Mouse (Mus musculus) retina, postnatal 7 days (tissue): ENCODE results near the gene Camta1.

Source experiments
- DNase-seq: peaks from one replicate; pipeline ENCODE4 v3.0.0-alpha.2; 2012; ENCODE audit warnings: low read depth, low spot score

Camta1 gene

GRCm38 (mm10) chr4:151001397-151001796 is 860.3 kb downstream of the Camta1 start:
- DNase-seq: no peak

GRCm38 (mm10) chr4:150998626-150999025 is 863.0 kb downstream of the Camta1 start:
- DNase-seq: no peak

GRCm38 (mm10) chr4:150996797-150997196 is 864.9 kb downstream of the Camta1 start, which contains the start of gene Uts2:
TSS of gene Uts2 (plus strand) at chr4:150997097.
- DNase-seq: no peak

- DNase-seq: no peak
Measured at GRCm38 (mm10) chr4:150990148-150990547, 871.5 kb downstream of the Camta1 start.

GRCm38 (mm10) chr4:150980153-150980552 is 881.5 kb downstream of the Camta1 start:
- no peak for DNase-seq

- no peak for DNase-seq
Measured at GRCm38 (mm10) chr4:150979455-150979854, 882.2 kb downstream of the Camta1 start.

GRCm38 (mm10) chr4:150978156-150978910 is 883.3 kb downstream of the Camta1 start:
- DNase-seq: no peak

GRCm38 (mm10) chr4:150975145-150975544 is 886.5 kb downstream of the Camta1 start:
- no peak for DNase-seq

GRCm38 (mm10) chr4:150973264-150973663 is 888.4 kb downstream of the Camta1 start:
- no peak for DNase-seq

- DNase-seq: no peak
Measured at GRCm38 (mm10) chr4:150968956-150969355, 892.7 kb downstream of the Camta1 start.

GRCm38 (mm10) chr4:150966556-150966955 is 895.1 kb downstream of the Camta1 start:
- DNase-seq: peak; percentile 51

- DNase-seq: no peak
Measured at GRCm38 (mm10) chr4:150965555-150965951, 896.1 kb downstream of the Camta1 start.

GRCm38 (mm10) chr4:150964635-150965554 is 896.8 kb downstream of the Camta1 start:
- DNase-seq: peak; percentile 70

- no peak for DNase-seq
Measured at GRCm38 (mm10) chr4:150963711-150964110, 898.0 kb downstream of the Camta1 start.

- DNase-seq: no peak
Measured at GRCm38 (mm10) chr4:150962231-150962630, 899.4 kb downstream of the Camta1 start.

- DNase-seq: no peak
Measured at GRCm38 (mm10) chr4:150958536-150958935, 903.1 kb downstream of the Camta1 start.

GRCm38 (mm10) chr4:150957106-150957458 is 904.6 kb downstream of the Camta1 start:
- DNase-seq: no peak

- peak; percentile 53 for DNase-seq
Measured at GRCm38 (mm10) chr4:150956369-150957105, 905.1 kb downstream of the Camta1 start.

GRCm38 (mm10) chr4:150950972-150951371 is 910.7 kb downstream of the Camta1 start:
- no peak for DNase-seq

- no peak for DNase-seq
Measured at GRCm38 (mm10) chr4:150944707-150945106, 917.0 kb downstream of the Camta1 start.

GRCm38 (mm10) chr4:150939991-150940651 is 921.6 kb downstream of the Camta1 start:
- DNase-seq: no peak
